Mouse (Mus musculus) lung, embryonic 15.5 days (tissue): ENCODE results near the gene Marveld2. TPM values are rescaled to one million over a fixed set of nuclear protein-coding genes. Genes with fewer than 3 reads are reported as not detected.

Source experiments
- ATAC-seq: fragments of 200-750 bp; cut with Nextera tagmentation; 2 replicates; pipeline ENCODE4 v1.8.0; 2017; ENCODE audit warnings: moderate number of reproducible peaks, borderline replicate concordance; ENCODE audit not compliant: low FRiP score, low TSS enrichment; ENCODE audit errors: extremely low read depth
- H3K27ac ChIP-seq: fragments of 300-500 bp; sonication (generic); 2 replicates; pipeline ENCODE4 v1.5.1; 2015; ENCODE audit warnings: moderate library complexity, mild to moderate bottlenecking, inconsistent platforms
- H3K27me3 ChIP-seq: fragments of 300-500 bp; sonication (generic); 2 replicates; pipeline ENCODE4 v1.6.1; 2015; ENCODE audit warnings: inconsistent platforms
- H3K36me3 ChIP-seq: fragments of 300-500 bp; sonication (generic); 2 replicates; pipeline ENCODE4 v1.6.1; 2015; ENCODE audit warnings: inconsistent platforms
- H3K4me1 ChIP-seq: fragments of 300-500 bp; sonication (generic); 2 replicates; pipeline ENCODE4 v1.6.1; 2015; ENCODE audit warnings: inconsistent platforms
- H3K4me2 ChIP-seq: fragments of 300-500 bp; sonication (generic); 2 replicates; pipeline ENCODE4 v1.6.1; 2015; ENCODE audit warnings: inconsistent platforms, mild to moderate bottlenecking, moderate library complexity
- H3K4me3 ChIP-seq: fragments of 300-500 bp; sonication (generic); 2 replicates; pipeline ENCODE4 v1.5.1; 2015; ENCODE audit warnings: mild to moderate bottlenecking, inconsistent platforms
- H3K9ac ChIP-seq: fragments of 300-500 bp; sonication (generic); 2 replicates; pipeline ENCODE4 v1.6.1; 2015; ENCODE audit warnings: inconsistent platforms
- H3K9me3 ChIP-seq: fragments of 300-500 bp; sonication (generic); 2 replicates; pipeline ENCODE4 v1.6.1; 2016; ENCODE audit warnings: inconsistent platforms
- WGBS: fragments of 180-500 bp; shearing (Covaris S2); methylation state at CpG from one replicate; pipeline ENCODE4 v1.1.7; 2015; 5-methylcytosine and 5-hydroxymethylcytosine counted together
- polyA plus RNA-seq: library from polyadenylated mRNA; unstranded; fragments of >200 nt; fragmentation: Nextera tagmentation; extraction: Ambion mirVana; gene quantifications from 2 replicates; pipeline ENCODE4 v1.2.1, GENCODE M21; 2015

The Marveld2 gene
- polyA plus RNA-seq, 1 experiment from 2014 or later = 11.1 TPM

GRCm38 (mm10) chr13:100594838-100595551 lies 21.8 kb downstream of the Marveld2 start:
- no peaks in the 10 kb centered on the region for H3K27me3 ChIP-seq
- H3K4me1 ChIP-seq = no peaks in the 10 kb centered on the region
- 68% methylated on average over 5 of the region's 5 CpGs for WGBS
- no peaks in the 10 kb centered on the region for H3K36me3 ChIP-seq
- H3K27ac ChIP-seq = no peak overlapping the region
- no peak overlapping the region for H3K4me3 ChIP-seq
- no peaks in the 10 kb centered on the region for H3K9me3 ChIP-seq
- H3K9ac ChIP-seq = no peak overlapping the region
- no peak for ATAC-seq
- no peak overlapping the region for H3K4me2 ChIP-seq

- no peak overlapping the region for H3K27ac ChIP-seq
- H3K36me3 ChIP-seq = no peaks in the 10 kb centered on the region
- H3K4me2 ChIP-seq = no peak overlapping the region; the same call in 1 of the 2 replicates
- H3K27me3 ChIP-seq = no peaks in the 10 kb centered on the region
- no peak for ATAC-seq
- no peak overlapping the region for H3K9ac ChIP-seq
- no peak overlapping the region for H3K4me3 ChIP-seq
- 55% methylated on average over 12 of the region's 17 CpGs for WGBS
- no peaks in the 10 kb centered on the region for H3K4me1 ChIP-seq
- no peaks in the 10 kb centered on the region for H3K9me3 ChIP-seq
Observed at GRCm38 (mm10) chr13:100594041-100594792, 22.6 kb downstream of the Marveld2 start.

GRCm38 (mm10) chr13:100588646-100589045 lies 28.1 kb downstream of the Marveld2 start:
- Histone ChIP-seq H3K36me3 (no peaks in the 10 kb centered on the region), H3K4me3 (no peak overlapping the region), H3K9me3 (no peaks in the 10 kb centered on the region), H3K4me2 (peak overlapping the region; percentile 19; the same call in 1 of the 2 replicates), H3K9ac (no peak overlapping the region), H3K27ac (no peak overlapping the region), H3K4me1 (no peaks in the 10 kb centered on the region), H3K27me3 (no peaks in the 10 kb centered on the region)
- ATAC-seq = no peak
- 85% methylated on average over 12 of the region's 12 CpGs for WGBS

GRCm38 (mm10) chr13:100582144-100582543 lies 34.6 kb downstream of the Marveld2 start:
- Histone ChIP-seq H3K4me1 (no peaks in the 10 kb centered on the region), H3K4me2 (no peak overlapping the region), H3K4me3 (no peak overlapping the region), H3K27ac (no peak overlapping the region), H3K36me3 (no peaks in the 10 kb centered on the region), H3K9ac (no peak overlapping the region), H3K27me3 (no peaks in the 10 kb centered on the region), H3K9me3 (no peaks in the 10 kb centered on the region)
- 23% methylated on average over 6 of the region's 6 CpGs for WGBS
- no peak for ATAC-seq

GRCm38 (mm10) chr13:100581701-100582100 lies 35.1 kb downstream of the Marveld2 start:
- H3K27me3 ChIP-seq = no peaks in the 10 kb centered on the region
- H3K4me3 ChIP-seq = no peak overlapping the region
- no peaks in the 10 kb centered on the region for H3K36me3 ChIP-seq
- WGBS = 15% methylated on average over 3 of the region's 3 CpGs
- no peak overlapping the region for H3K9ac ChIP-seq
- H3K4me1 ChIP-seq = no peaks in the 10 kb centered on the region
- no peak overlapping the region for H3K4me2 ChIP-seq
- no peak for ATAC-seq
- H3K27ac ChIP-seq = no peak overlapping the region
- H3K9me3 ChIP-seq = no peaks in the 10 kb centered on the region

DNA sequence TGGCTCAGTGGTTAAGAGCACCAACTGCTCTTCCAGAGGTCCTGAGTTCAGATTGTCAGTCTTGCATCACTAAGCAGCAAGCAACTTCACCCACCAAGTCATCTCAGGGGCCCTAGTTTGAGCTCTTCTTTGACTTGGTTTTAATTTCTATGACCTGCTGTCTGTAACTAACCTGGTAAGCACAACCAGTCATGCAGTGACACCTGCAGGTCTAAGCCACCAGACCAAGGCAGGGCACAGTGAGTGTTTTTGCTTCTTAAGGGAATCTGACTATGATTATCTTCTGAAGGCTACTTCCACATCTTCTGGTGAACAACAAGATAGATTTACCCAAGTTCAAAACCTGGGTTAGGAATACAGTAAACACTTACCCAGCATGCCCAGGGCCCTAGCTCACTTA lies 36.8 kb downstream of the Marveld2 start:
- Histone ChIP-seq H3K4me2 (no peak overlapping the region), H3K27me3 (no peaks in the 10 kb centered on the region), H3K36me3 (no peaks in the 10 kb centered on the region), H3K9me3 (no peaks in the 10 kb centered on the region), H3K27ac (no peak overlapping the region), H3K9ac (no peak overlapping the region), H3K4me1 (no peaks in the 10 kb centered on the region), H3K4me3 (no peak overlapping the region)
- ATAC-seq = no peak

- H3K4me3 ChIP-seq = no peak overlapping the region
- H3K36me3 ChIP-seq = no peaks in the 10 kb centered on the region
- no peak overlapping the region for H3K9ac ChIP-seq
- no peaks in the 10 kb centered on the region for H3K4me1 ChIP-seq
- no peaks in the 10 kb centered on the region for H3K9me3 ChIP-seq
- H3K4me2 ChIP-seq = no peak overlapping the region
- H3K27me3 ChIP-seq = no peaks in the 10 kb centered on the region
- no peak for ATAC-seq
- WGBS = 29% methylated on average over 3 of the region's 3 CpGs
- H3K27ac ChIP-seq = no peak overlapping the region
Observed at GRCm38 (mm10) chr13:100579220-100579619, 37.6 kb downstream of the Marveld2 start.

DNA sequence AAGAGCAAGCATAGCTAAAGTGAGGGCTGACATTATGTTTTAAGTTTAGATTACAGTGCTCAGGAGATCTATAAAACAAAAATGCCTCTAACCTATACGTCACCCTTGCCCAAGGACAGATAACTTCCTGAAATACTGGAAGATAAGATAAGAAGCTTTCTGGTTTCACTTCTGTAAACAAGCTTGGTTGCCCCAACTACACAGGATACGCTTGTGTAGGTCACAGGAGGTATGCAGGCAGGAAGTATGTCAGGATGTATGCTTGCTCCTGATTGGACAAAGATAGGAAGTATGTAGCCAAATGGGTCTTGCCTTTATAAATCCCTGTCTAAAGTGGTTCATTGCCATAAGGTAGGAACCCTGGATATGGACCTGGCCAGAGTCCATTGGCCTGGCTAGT lies 40.8 kb downstream of the Marveld2 start:
- 30% methylated on average over 2 of the region's 2 CpGs for WGBS
- H3K4me3 ChIP-seq = no peak overlapping the region
- H3K9ac ChIP-seq = no peak overlapping the region
- no peaks in the 10 kb centered on the region for H3K9me3 ChIP-seq
- peak; percentile 46 for ATAC-seq
- no peaks in the 10 kb centered on the region for H3K4me1 ChIP-seq
- H3K4me2 ChIP-seq = no peak overlapping the region
- no peaks in the 10 kb centered on the region for H3K36me3 ChIP-seq
- H3K27me3 ChIP-seq = no peaks in the 10 kb centered on the region
- peak overlapping the region; percentile 10; the same call in 1 of the 2 replicates for H3K27ac ChIP-seq

- H3K9ac ChIP-seq = no peak overlapping the region
- no peak overlapping the region for H3K4me2 ChIP-seq
- no peaks in the 10 kb centered on the region for H3K36me3 ChIP-seq
- no peaks in the 10 kb centered on the region for H3K9me3 ChIP-seq
- no peak overlapping the region for H3K27ac ChIP-seq
- H3K4me3 ChIP-seq = no peak overlapping the region
- ATAC-seq = no peak
- WGBS = 70% methylated on average over 2 of the region's 2 CpGs
- no peaks in the 10 kb centered on the region for H3K27me3 ChIP-seq
- no peaks in the 10 kb centered on the region for H3K4me1 ChIP-seq
Observed at GRCm38 (mm10) chr13:100570713-100571112, 46.1 kb downstream of the Marveld2 start.

DNA sequence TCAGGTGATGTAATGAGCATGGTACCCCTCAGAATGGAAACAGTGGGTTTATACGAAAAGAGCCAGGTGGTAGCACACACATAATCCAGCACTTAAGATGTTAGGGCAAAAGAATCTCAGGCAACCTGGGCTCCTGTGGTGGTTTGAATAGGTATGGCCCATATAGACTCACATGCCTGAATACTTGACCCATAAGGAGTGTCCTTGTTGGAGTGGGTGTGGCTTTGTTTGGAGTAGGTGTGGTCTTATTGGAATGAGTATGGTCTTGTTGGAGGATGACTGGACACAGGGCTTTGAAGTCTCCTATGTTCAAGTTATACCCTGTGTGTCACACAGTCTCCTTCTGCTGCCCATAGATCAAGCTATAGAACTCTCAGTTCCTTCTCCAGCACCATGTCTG lies 48.4 kb downstream of the Marveld2 start:
- 92% methylated on average over 1 of the region's 1 CpGs for WGBS

GRCm38 (mm10) chr13:100559449-100559848 lies 57.3 kb downstream of the Marveld2 start:
- H3K27me3 ChIP-seq = no peaks in the 10 kb centered on the region
- ATAC-seq = no peak
- H3K9me3 ChIP-seq = no peaks in the 10 kb centered on the region
- WGBS = 60% methylated on average over 9 of the region's 9 CpGs
- H3K27ac ChIP-seq = no peak overlapping the region
- no peaks in the 10 kb centered on the region for H3K4me1 ChIP-seq
- no peak overlapping the region for H3K9ac ChIP-seq
- H3K4me3 ChIP-seq = no peak overlapping the region
- H3K36me3 ChIP-seq = no peaks in the 10 kb centered on the region
- no peak overlapping the region for H3K4me2 ChIP-seq

More for the DNA sequence above, 48.4 kb downstream of the Marveld2 start:
- no peak overlapping the region for H3K9ac ChIP-seq
- no peak overlapping the region for H3K4me2 ChIP-seq
- H3K27me3 ChIP-seq = no peaks in the 10 kb centered on the region
- no peak for ATAC-seq
- no peaks in the 10 kb centered on the region for H3K36me3 ChIP-seq
- H3K27ac ChIP-seq = no peak overlapping the region
- H3K4me3 ChIP-seq = no peak overlapping the region
- no peaks in the 10 kb centered on the region for H3K9me3 ChIP-seq
- no peaks in the 10 kb centered on the region for H3K4me1 ChIP-seq

DNA sequence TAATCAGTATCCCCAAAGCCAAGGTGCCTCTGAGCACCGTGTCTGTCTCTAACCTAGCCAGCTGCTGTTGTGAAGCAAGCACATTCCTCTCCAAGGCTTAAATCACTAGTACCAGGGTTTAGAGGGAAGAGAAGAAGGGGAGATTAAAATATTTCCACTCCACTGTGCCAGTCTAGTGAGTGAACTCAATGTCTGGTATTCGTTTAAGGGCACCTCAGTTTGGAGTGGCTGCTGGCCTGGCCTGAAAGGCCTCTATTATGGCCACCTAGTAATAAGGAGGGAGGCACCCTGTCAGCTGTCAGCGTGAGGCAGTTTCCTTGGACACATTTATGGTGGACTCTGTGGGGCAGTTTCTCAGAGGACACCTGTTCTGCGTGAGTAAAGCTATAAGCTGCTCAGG lies 59.8 kb downstream of the Marveld2 start:
- H3K4me1 ChIP-seq = 0 out of 2 replicates have a peak, but pooled peaks cover 8% of the 10 kb centered on the region
- 53% methylated on average over 4 of the region's 4 CpGs for WGBS
- no peak overlapping the region for H3K4me2 ChIP-seq
- no peak for ATAC-seq
- peaks cover 21% of the 10 kb centered on the region for H3K27me3 ChIP-seq
- no peak overlapping the region for H3K27ac ChIP-seq
- H3K9ac ChIP-seq = no peak overlapping the region
- H3K4me3 ChIP-seq = no peak overlapping the region
- no peaks in the 10 kb centered on the region for H3K36me3 ChIP-seq
- no peaks in the 10 kb centered on the region for H3K9me3 ChIP-seq
